Mouse (Mus musculus) stomach, postnatal 0 days (tissue): Measurements from ENCODE around the gene Kcnt2. TPM values are rescaled to one million over a fixed set of nuclear protein-coding genes. Genes with fewer than 3 reads are reported as not detected.

Experiments
- ATAC-seq: fragments of 200-750 bp; cut with Nextera tagmentation; 2 replicates; pipeline ENCODE4 v1.8.0; 2017; ENCODE audit not compliant: low FRiP score, low TSS enrichment
- DNase-seq: peaks from one replicate; pipeline ENCODE4 v3.0.0-alpha.2; 2016; ENCODE audit warnings: low spot score
- H3K27ac ChIP-seq: fragments of 300-500 bp; sonication (generic); replicated peaks from 2 replicates; pipeline ENCODE4 v1.5.1; 2014; ENCODE audit warnings: mild to moderate bottlenecking, control low read depth
- H3K27me3 ChIP-seq: fragments of 300-500 bp; sonication (generic); 2 replicates; pipeline ENCODE4 v1.6.1; 2014; ENCODE audit warnings: low read length; ENCODE audit not compliant: control insufficient read depth, insufficient read depth
- H3K36me3 ChIP-seq: fragments of 300-500 bp; sonication (generic); 2 replicates; pipeline ENCODE4 v1.6.1; 2014; ENCODE audit warnings: low read length, mixed read lengths; ENCODE audit not compliant: control insufficient read depth, insufficient read depth
- H3K4me1 ChIP-seq: fragments of 300-500 bp; sonication (generic); replicated peaks from 2 replicates; pipeline ENCODE4 v1.6.1; 2014; ENCODE audit warnings: antibody characterized with exemption; ENCODE audit not compliant: control insufficient read depth, insufficient read depth
- H3K4me2 ChIP-seq: fragments of 300-500 bp; sonication (generic); replicated peaks from 2 replicates; pipeline ENCODE4 v1.6.1; 2014; ENCODE audit warnings: low read depth, mild to moderate bottlenecking, control low read depth, moderate library complexity
- H3K4me3 ChIP-seq: fragments of 300-500 bp; sonication (generic); 2 replicates; pipeline ENCODE4 v1.5.1; 2014; ENCODE audit warnings: low read depth, low read length, control low read depth
- H3K9ac ChIP-seq: fragments of 300-500 bp; sonication (generic); 2 replicates; pipeline ENCODE4 v1.6.1; 2014; ENCODE audit warnings: mild to moderate bottlenecking, low read length, control low read depth, mixed read lengths
- H3K9me3 ChIP-seq: fragments of 300-500 bp; sonication (generic); 2 replicates; pipeline ENCODE4 v1.6.1; 2016; ENCODE audit warnings: low read length; ENCODE audit not compliant: control insufficient read depth
- CTCF ChIP-seq: IDR thresholded peaks from 2 replicates; pipeline ENCODE4 v1.5.1; 2016; ENCODE audit warnings: antibody characterized with exemption, low read depth, mild to moderate bottlenecking, moderate library complexity
- EP300 ChIP-seq: optimal IDR thresholded peaks from 2 replicates; pipeline ENCODE3; 2016; ENCODE audit warnings: antibody characterized with exemption
- WGBS: fragments of 180-500 bp; shearing (Covaris S2); extraction: QIAGEN DNeasy Blood & Tissue Kit; methylation state at CpG from one replicate; pipeline ENCODE4 v1.1.7; 2014; 5-methylcytosine and 5-hydroxymethylcytosine counted together
- polyA plus RNA-seq: library from polyadenylated mRNA; unstranded; fragments of >200 nt; fragmentation: Nextera tagmentation; extraction: Ambion mirVana; gene quantifications from 2 replicates; pipeline ENCODE4 v1.2.1, GENCODE M21; 2015

Kcnt2 gene
- polyA plus RNA-seq, 1 experiment from 2014 or later, result 0.57 TPM

DNA sequence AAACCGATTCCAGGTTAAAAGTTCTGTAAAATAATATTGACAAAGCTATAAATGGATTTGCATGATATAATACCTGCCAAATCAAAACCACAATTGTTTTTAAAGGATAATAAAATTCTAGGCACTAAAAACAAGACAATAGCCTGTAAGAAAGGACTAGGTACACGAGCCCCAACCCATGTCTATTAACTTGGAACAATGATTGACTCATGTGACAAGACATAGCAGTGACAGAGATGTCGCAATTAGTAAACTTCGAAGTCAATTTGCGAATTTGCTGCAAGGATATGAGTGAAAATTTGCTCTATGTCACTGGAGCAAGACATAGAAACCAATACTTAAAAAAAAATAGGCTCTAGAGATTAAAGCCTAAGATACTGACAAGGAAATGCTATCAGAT lies 198.4 kb downstream of the Kcnt2 start:
- no peak for TF ChIP-seq EP300
- TF ChIP-seq CTCF, result no peak

DNA sequence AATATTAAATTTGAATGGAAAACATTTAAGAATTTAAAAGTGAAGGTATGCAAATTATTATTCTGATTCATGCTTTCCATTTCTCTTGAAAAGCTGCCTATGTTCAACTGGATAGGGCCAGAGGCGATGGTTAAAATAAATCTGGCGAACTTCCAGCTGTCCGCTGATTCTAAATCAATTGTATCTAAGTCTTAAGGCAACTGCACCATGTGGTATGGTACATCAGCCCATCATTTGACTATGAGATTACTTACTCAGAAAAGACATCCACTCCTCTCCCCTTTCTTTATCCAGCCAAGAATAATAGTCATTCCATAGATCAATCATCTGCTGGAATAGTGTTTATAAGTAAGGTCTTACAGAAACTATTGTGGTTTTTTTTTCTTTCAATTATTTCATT lies 205.5 kb downstream of the Kcnt2 start:
- ATAC-seq (no peak), DNase-seq (no peak)
- Histone ChIP-seq H3K27me3 (no peaks in the 10 kb centered on the region), H3K4me2 (no peak overlapping the region), H3K4me3 (no peak overlapping the region), H3K27ac (no peak overlapping the region), H3K9me3 (no peaks in the 10 kb centered on the region), H3K4me1 (no peaks in the 10 kb centered on the region), H3K36me3 (no peaks in the 10 kb centered on the region), H3K9ac (no peak overlapping the region)
- TF ChIP-seq EP300 (no peak), CTCF (no peak)
- WGBS, result 56% methylated on average over 3 of the region's 3 CpGs

More for the DNA sequence above, 198.4 kb downstream of the Kcnt2 start:
- Histone ChIP-seq H3K4me3 (no peak overlapping the region), H3K36me3 (no peaks in the 10 kb centered on the region), H3K4me2 (no peak overlapping the region), H3K27ac (no peak overlapping the region), H3K27me3 (no peaks in the 10 kb centered on the region), H3K9ac (no peak overlapping the region), H3K4me1 (no peaks in the 10 kb centered on the region), H3K9me3 (no peaks in the 10 kb centered on the region)
- DNase-seq, result no peak
- ATAC-seq, result no peak
- 80% methylated on average over 5 of the region's 5 CpGs for WGBS

DNA sequence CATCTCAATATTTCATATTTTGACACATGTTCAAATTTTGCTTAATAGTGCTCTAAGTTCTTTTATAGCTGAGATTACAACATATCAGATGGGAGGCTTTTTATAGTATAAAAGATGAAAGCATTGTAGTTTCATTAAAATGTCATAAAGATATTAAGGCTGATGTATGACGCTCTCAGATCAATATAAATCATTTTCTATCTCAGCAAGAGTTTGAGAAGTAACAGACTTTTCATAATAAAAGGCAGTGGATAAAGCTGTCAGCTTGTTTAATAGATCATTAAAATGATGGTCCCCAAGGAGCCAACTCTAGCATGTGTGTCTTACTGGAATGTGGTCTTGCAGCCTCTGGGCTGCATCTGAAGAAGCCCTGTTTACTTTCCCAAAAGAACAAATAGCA lies 206.0 kb downstream of the Kcnt2 start:
- Histone ChIP-seq H3K4me3 (no peak overlapping the region), H3K9ac (no peak overlapping the region), H3K4me2 (no peak overlapping the region), H3K27ac (no peak overlapping the region), H3K4me1 (no peaks in the 10 kb centered on the region), H3K36me3 (no peaks in the 10 kb centered on the region), H3K27me3 (no peaks in the 10 kb centered on the region), H3K9me3 (no peaks in the 10 kb centered on the region)
- 29% methylated on average over 1 of the region's 1 CpGs for WGBS
- TF ChIP-seq EP300 (no peak), CTCF (no peak)
- ATAC-seq (no peak; the same call in 1 of the 2 replicates), DNase-seq (no peak)

DNA sequence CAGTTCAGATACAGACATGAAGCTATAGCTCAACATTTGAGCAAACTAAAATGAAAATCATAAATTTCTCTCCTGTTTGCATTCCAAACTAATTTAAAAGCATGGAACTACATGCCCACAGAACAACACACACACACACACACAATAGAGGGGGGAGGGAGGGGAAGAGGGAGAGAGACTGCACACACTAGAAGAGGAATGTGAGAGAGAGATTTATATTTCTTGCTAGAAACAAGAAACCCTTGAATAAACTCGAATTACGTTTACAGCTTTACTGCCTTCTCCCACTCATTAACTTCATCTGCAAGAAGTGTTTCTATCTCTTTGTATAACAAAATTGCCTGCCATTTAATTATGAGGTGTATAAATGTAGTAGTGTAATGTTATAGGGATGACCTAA lies 209.9 kb downstream of the Kcnt2 start:
- Histone ChIP-seq H3K4me2 (no peak overlapping the region), H3K4me3 (no peak overlapping the region), H3K9ac (no peak overlapping the region), H3K36me3 (no peaks in the 10 kb centered on the region), H3K27me3 (no peaks in the 10 kb centered on the region), H3K4me1 (no peaks in the 10 kb centered on the region), H3K27ac (no peak overlapping the region), H3K9me3 (no peaks in the 10 kb centered on the region)
- no peak for TF ChIP-seq CTCF
- no peak for TF ChIP-seq EP300
- DNase-seq, result no peak
- WGBS, result 51% methylated on average over 2 of the region's 2 CpGs
- no peak for ATAC-seq

DNA sequence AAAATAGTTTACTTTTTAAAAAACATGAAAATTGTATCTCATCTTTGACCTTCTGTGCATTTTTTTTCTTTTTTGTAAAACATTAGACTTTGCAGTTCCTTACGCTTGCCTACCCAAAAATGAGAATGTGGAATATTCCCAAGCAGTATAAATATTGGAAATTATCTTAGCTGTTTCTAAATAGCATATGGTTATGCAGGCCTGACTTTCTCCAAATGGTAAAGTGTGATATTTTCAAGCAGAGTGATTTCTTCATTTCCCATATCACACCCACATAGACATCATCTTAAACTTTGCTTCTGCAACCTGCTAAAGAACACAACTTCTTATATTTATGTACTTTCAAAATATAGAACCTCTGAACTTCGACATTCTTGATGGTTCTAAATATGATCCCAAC lies 210.9 kb downstream of the Kcnt2 start:
- H3K4me3 ChIP-seq, result no peak overlapping the region
- TF ChIP-seq CTCF (no peak), EP300 (no peak)
- no peak for ATAC-seq
- no peaks in the 10 kb centered on the region for H3K4me1 ChIP-seq
- H3K27me3 ChIP-seq, result no peaks in the 10 kb centered on the region
- H3K36me3 ChIP-seq, result no peaks in the 10 kb centered on the region
- WGBS, result 80% methylated on average over 2 of the region's 2 CpGs
- H3K9ac ChIP-seq, result no peak overlapping the region
- H3K27ac ChIP-seq, result no peak overlapping the region
- DNase-seq, result no peak
- no peak overlapping the region for H3K4me2 ChIP-seq
- no peaks in the 10 kb centered on the region for H3K9me3 ChIP-seq

DNA sequence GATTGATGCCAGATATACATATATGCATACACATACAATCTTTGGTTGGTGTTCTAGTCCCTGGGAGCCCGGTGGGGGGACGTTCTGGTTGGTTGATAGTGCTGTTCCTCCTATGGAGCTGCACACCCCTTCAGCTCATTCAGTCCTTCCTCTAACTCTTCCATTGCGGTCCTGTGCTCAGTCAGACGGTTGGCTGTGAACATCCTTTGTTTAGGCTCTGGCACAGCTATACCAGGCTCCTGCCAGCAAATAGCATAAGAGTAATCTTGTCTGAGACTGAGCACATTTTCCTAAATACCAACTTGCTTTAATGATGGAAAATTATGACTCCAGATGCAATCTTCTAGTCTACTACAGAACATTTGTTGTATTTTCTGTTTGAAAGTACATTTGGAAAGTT lies 222.4 kb downstream of the Kcnt2 start:
- WGBS, result 57% methylated on average over 4 of the region's 4 CpGs
- no peaks in the 10 kb centered on the region for H3K27me3 ChIP-seq
- no peak overlapping the region for H3K4me2 ChIP-seq
- TF ChIP-seq EP300 (no peak), CTCF (no peak)
- no peaks in the 10 kb centered on the region for H3K36me3 ChIP-seq
- DNase-seq, result no peak
- no peaks in the 10 kb centered on the region for H3K4me1 ChIP-seq
- H3K4me3 ChIP-seq, result no peak overlapping the region
- H3K9ac ChIP-seq, result no peak overlapping the region
- ATAC-seq, result no peak
- no peak overlapping the region for H3K27ac ChIP-seq
- no peaks in the 10 kb centered on the region for H3K9me3 ChIP-seq
